Mouse (Mus musculus) embryonic facial prominence, embryonic 12.5 days (tissue): Measurements from ENCODE around the gene Olfr1387. TPM values are rescaled to one million over a fixed set of nuclear protein-coding genes. Genes with fewer than 3 reads are reported as not detected.

Source experiments
- polyA plus RNA-seq: library from polyadenylated mRNA; unstranded; fragments of >200 nt; fragmentation: Nextera tagmentation; extraction: Ambion mirVana; gene quantifications from 2 replicates; pipeline ENCODE4 v1.2.1, GENCODE M21; 2016

Gene Olfr1387
- polyA plus RNA-seq, 1 experiment from 2014 or later, result not detected

Other genes with a start within 250 kb of the Olfr1387 start
- 46.6 and 49.9 TPM in 2 replicates for gene Mgat1, start 211.2 kb upstream of the Olfr1387 start, polyA plus RNA-seq
- gene Olfr1393, start 177.0 kb upstream of the Olfr1387 start, polyA plus RNA-seq, result 0.08 TPM in 1 of 2 replicates, not detected in the other
- not detected in 2 replicates for gene Olfr1392, start 170.1 kb upstream of the Olfr1387 start, polyA plus RNA-seq
- not detected in 2 replicates for gene Olfr10, start 150.6 kb upstream of the Olfr1387 start, polyA plus RNA-seq
- gene Olfr1391, start 132.6 kb upstream of the Olfr1387 start, polyA plus RNA-seq, result not detected in 2 replicates
- gene Olfr1390, start 120.2 kb upstream of the Olfr1387 start, polyA plus RNA-seq, result not detected in 2 replicates
- not detected in 2 replicates for gene Olfr1389, start 32.3 kb upstream of the Olfr1387 start, polyA plus RNA-seq
- 0.14 and 0.19 TPM in 2 replicates for gene Olfr1388, start 18.7 kb upstream of the Olfr1387 start, polyA plus RNA-seq
- not detected in 2 replicates for gene Olfr1386, start 9.7 kb downstream of the Olfr1387 start, polyA plus RNA-seq
- gene Olfr1385, start 33.7 kb downstream of the Olfr1387 start, polyA plus RNA-seq, result not detected in 2 replicates
- gene Olfr1384, start 51.4 kb downstream of the Olfr1387 start, polyA plus RNA-seq, result not detected in 2 replicates
- gene Olfr1383, start 64.3 kb downstream of the Olfr1387 start, polyA plus RNA-seq, result not detected in 2 replicates
- gene Olfr1382, start 72.9 kb downstream of the Olfr1387 start, polyA plus RNA-seq, result not detected in 2 replicates
- not detected in 2 replicates for gene Olfr1381, start 88.1 kb downstream of the Olfr1387 start, polyA plus RNA-seq
- not detected in 2 replicates for gene Olfr1380, start 101.5 kb downstream of the Olfr1387 start, polyA plus RNA-seq
- gene Flt4, start 153.9 kb downstream of the Olfr1387 start, polyA plus RNA-seq, result 5.1 and 5.4 TPM in 2 replicates
- gene Scgb3a1, start 208.3 kb downstream of the Olfr1387 start, polyA plus RNA-seq, result not detected in 2 replicates